Mouse (Mus musculus) forebrain, embryonic 11.5 days (tissue): ENCODE data around the gene Fam71b. TPM values are rescaled to one million over a fixed set of nuclear protein-coding genes. Genes with fewer than 3 reads are reported as not detected.

Source experiments
- ATAC-seq: fragments of 200-750 bp; cut with Nextera tagmentation; replicated peaks from 2 replicates; pipeline ENCODE4 v1.8.0; 2017; ENCODE audit warnings: moderate TSS enrichment; ENCODE audit not compliant: low FRiP score
- DNase-seq: peaks from one replicate; pipeline ENCODE4 v3.0.0-alpha.2; 2017; ENCODE audit warnings: low spot score
- H3K27ac ChIP-seq: fragments of 300-500 bp; sonication (generic); 2 replicates; pipeline ENCODE4 v1.5.1; 2014; ENCODE audit warnings: low read depth, low read length
- H3K27me3 ChIP-seq: fragments of 300-500 bp; sonication (generic); 2 replicates; pipeline ENCODE4 v1.6.1; 2014; ENCODE audit warnings: mild to moderate bottlenecking, low read length, mixed read lengths; ENCODE audit not compliant: control insufficient read depth, insufficient read depth
- H3K36me3 ChIP-seq: fragments of 300-500 bp; sonication (generic); 2 replicates; pipeline ENCODE4 v1.6.1; 2014; ENCODE audit warnings: mild to moderate bottlenecking, low read length, moderate library complexity, mixed read lengths; ENCODE audit not compliant: control insufficient read depth, insufficient read depth
- H3K4me1 ChIP-seq: fragments of 300-500 bp; sonication (generic); replicated peaks from 2 replicates; pipeline ENCODE4 v1.6.1; 2014; ENCODE audit warnings: low read length, mixed read lengths; ENCODE audit not compliant: control insufficient read depth, insufficient read depth
- H3K4me2 ChIP-seq: fragments of 300-500 bp; sonication (generic); 2 replicates; pipeline ENCODE4 v1.6.1; 2014; ENCODE audit warnings: low read depth, mild to moderate bottlenecking, low read length, moderate library complexity, mixed read lengths; ENCODE audit not compliant: severe bottlenecking
- H3K4me3 ChIP-seq: fragments of 300-500 bp; sonication (generic); 2 replicates; pipeline ENCODE4 v1.5.1; 2014; ENCODE audit warnings: low read depth, low read length
- H3K9ac ChIP-seq: fragments of 300-500 bp; sonication (generic); 2 replicates; pipeline ENCODE4 v1.6.1; 2014; ENCODE audit warnings: low read length
- H3K9me3 ChIP-seq: fragments of 300-500 bp; sonication (generic); 2 replicates; pipeline ENCODE4 v1.6.1; 2016; ENCODE audit warnings: low read length, mixed read lengths; ENCODE audit not compliant: control insufficient read depth
- WGBS: fragments of 180-500 bp; shearing (Covaris S2); extraction: QIAGEN DNeasy Blood & Tissue Kit; methylation state at CpG from one replicate; pipeline ENCODE4 v1.1.7; 2014; 5-methylcytosine and 5-hydroxymethylcytosine counted together
- polyA plus RNA-seq: library from polyadenylated mRNA; unstranded; fragments of >200 nt; fragmentation: Nextera tagmentation; extraction: Ambion mirVana; gene quantifications from 2 replicates; pipeline ENCODE4 v1.2.1, GENCODE M21; 2014

Fam71b gene
- polyA plus RNA-seq, 1 experiment from 2014 or later = not detected

- DNase-seq = peak; percentile 81
- Histone ChIP-seq H3K36me3 (no peaks in the 10 kb centered on the region), H3K4me3 (no peak overlapping the region), H3K27ac (no peak overlapping the region), H3K4me1 (no peaks in the 10 kb centered on the region), H3K4me2 (no peak overlapping the region), H3K9ac (no peak overlapping the region), H3K9me3 (no peaks in the 10 kb centered on the region), H3K27me3 (no peaks in the 10 kb centered on the region)
- ATAC-seq = peak; percentile 93
- WGBS = 34% methylated on average over 3 of the region's 3 CpGs
These were observed 34.8 kb downstream of the Fam71b start for GRCm38 (mm10) chr11:46431129-46431528.

GRCm38 (mm10) chr11:46435363-46435762 lies 39.0 kb downstream of the Fam71b start:
- H3K9me3 ChIP-seq = no peaks in the 10 kb centered on the region
- no peak overlapping the region for H3K27ac ChIP-seq
- H3K27me3 ChIP-seq = no peaks in the 10 kb centered on the region
- no peak overlapping the region for H3K4me3 ChIP-seq
- DNase-seq = no peak
- no peaks in the 10 kb centered on the region for H3K4me1 ChIP-seq
- no peak for ATAC-seq
- H3K4me2 ChIP-seq = no peak overlapping the region
- no peaks in the 10 kb centered on the region for H3K36me3 ChIP-seq
- H3K9ac ChIP-seq = no peak overlapping the region

GRCm38 (mm10) chr11:46436760-46437458 lies 40.5 kb downstream of the Fam71b start, which contains the start of gene Med7:
Gene Med7 (plus strand): TSS chr11:46436925.
- peak; percentile 95 for DNase-seq
- Histone ChIP-seq H3K27me3 (no peaks in the 10 kb centered on the region), H3K4me1 (no peaks in the 10 kb centered on the region), H3K4me2 (peak within 1 kb of the TSS; percentile 75), H3K4me3 (peak within 1 kb of the TSS; percentile 88), H3K27ac (peak within 1 kb of the TSS; percentile 77), H3K9me3 (no peaks in the 10 kb centered on the region), H3K9ac (peak within 1 kb of the TSS; percentile 93), H3K36me3 (no peaks in the 10 kb centered on the region)
- WGBS = under 1% methylated on average over 58 of the region's 59 CpGs
- ATAC-seq = peak; percentile 99

DNA sequence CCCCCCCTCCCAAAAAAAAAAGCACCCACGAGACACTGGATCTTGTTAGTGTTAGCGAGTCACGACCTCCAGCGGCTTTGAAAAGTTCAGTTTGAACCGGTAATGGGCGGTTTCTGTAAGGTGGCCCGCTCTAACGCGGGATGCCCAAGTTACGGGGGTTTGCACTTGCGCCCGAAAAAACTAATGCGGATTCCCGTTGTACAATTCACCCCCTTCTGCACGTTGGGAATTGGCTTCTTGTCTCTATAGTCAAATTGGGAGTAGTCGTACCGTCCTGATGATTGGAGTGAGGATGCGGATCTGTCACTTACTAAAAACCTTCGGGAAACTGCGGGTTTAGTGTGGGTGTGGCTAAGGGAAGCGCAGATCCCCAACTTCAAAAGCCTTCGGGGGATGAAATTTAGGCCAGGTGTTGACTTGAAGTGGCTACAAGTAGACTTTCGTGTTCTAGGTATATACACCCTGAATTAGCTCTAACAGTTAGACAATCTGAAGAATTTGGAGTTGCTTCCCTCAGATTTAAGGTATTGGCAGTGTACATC lies 41.2 kb downstream of the Fam71b start:
- DNase-seq (no peak), ATAC-seq (peak; percentile 1; the same call in 1 of the 2 replicates)
- H3K9me3 ChIP-seq = no peaks in the 10 kb centered on the region
- peak overlapping the region; percentile 75 for H3K4me2 ChIP-seq
- no peak overlapping the region for H3K27ac ChIP-seq
- WGBS = 3% methylated on average over 23 of the region's 23 CpGs
- peak overlapping the region; percentile 93 for H3K9ac ChIP-seq
- no peaks in the 10 kb centered on the region for H3K4me1 ChIP-seq
- no peaks in the 10 kb centered on the region for H3K36me3 ChIP-seq
- H3K4me3 ChIP-seq = peak overlapping the region; percentile 88
- no peaks in the 10 kb centered on the region for H3K27me3 ChIP-seq

DNA sequence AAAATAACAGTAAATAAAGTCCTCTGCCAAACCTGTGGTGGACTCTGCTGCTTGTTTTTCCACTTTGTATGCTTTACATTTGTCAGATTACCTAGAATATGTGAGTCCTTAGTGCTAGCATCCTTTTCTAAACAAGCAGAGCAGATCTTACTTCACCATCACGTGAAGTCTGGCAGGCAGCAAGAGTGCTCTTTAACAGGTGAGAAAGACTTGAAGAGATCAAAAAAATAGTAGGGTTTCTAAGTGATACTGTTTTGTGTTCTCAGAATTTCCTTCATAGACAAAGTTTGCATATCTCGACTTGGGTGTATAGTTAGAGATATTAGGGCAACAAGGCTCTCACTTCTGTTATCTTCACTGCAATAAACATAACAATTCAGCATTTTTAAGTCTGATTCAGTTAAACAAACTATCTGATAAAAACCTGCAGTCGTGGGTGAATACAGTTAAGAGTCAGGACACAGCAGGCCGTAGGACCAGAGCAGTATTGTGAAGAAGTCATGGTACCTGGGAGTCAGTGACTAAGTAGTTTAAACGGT lies 42.7 kb downstream of the Fam71b start:
- no peaks in the 10 kb centered on the region for H3K9me3 ChIP-seq
- H3K36me3 ChIP-seq = no peaks in the 10 kb centered on the region; the same call in 1 of the 2 replicates
- H3K4me1 ChIP-seq = no peaks in the 10 kb centered on the region
- H3K4me3 ChIP-seq = no peak overlapping the region
- no peak for DNase-seq
- no peak overlapping the region for H3K4me2 ChIP-seq
- H3K9ac ChIP-seq = no peak overlapping the region
- no peaks in the 10 kb centered on the region for H3K27me3 ChIP-seq
- ATAC-seq = no peak
- H3K27ac ChIP-seq = no peak overlapping the region
- WGBS = 93% methylated on average over 5 of the region's 5 CpGs

DNA sequence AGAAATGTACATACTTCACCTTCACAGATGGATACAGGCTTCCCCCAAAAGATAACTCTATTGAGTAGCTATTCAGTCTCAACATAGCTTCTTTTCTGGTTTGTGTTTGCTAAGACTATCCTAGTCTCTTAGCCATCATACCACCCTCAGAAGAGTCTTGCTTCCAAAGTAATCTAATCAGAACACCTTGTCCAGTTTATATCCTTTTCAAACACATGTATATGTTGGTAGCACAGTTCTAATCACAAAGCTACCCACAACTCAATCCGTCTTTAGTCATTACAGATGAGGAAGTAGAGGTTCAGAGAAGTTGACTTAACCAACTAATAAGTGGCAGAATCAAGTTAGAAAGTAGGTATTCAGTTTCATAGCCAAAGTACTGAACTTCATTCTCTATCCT lies 45.4 kb downstream of the Fam71b start:
- Histone ChIP-seq H3K9me3 (no peaks in the 10 kb centered on the region), H3K36me3 (no peaks in the 10 kb centered on the region; the same call in 1 of the 2 replicates), H3K4me3 (no peak overlapping the region), H3K27ac (no peak overlapping the region), H3K27me3 (no peaks in the 10 kb centered on the region), H3K9ac (no peak overlapping the region), H3K4me2 (no peak overlapping the region), H3K4me1 (no peaks in the 10 kb centered on the region)
- ATAC-seq (no peak), DNase-seq (no peak)
- WGBS = 91% methylated on average over 1 of the region's 1 CpGs

GRCm38 (mm10) chr11:46443152-46443551 lies 46.8 kb downstream of the Fam71b start:
- Histone ChIP-seq H3K36me3 (no peaks in the 10 kb centered on the region; the same call in 1 of the 2 replicates), H3K27ac (no peak overlapping the region), H3K4me2 (no peak overlapping the region), H3K9ac (no peak overlapping the region), H3K4me1 (no peaks in the 10 kb centered on the region), H3K27me3 (no peaks in the 10 kb centered on the region), H3K9me3 (no peaks in the 10 kb centered on the region), H3K4me3 (no peak overlapping the region)
- DNase-seq (no peak), ATAC-seq (no peak)
- 88% methylated on average over 1 of the region's 1 CpGs for whole genome bisulfite sequencing

- Histone ChIP-seq H3K27me3 (no peaks in the 10 kb centered on the region), H3K4me3 (no peak overlapping the region), H3K9ac (no peak overlapping the region), H3K36me3 (no peaks in the 10 kb centered on the region; the same call in 1 of the 2 replicates), H3K9me3 (no peaks in the 10 kb centered on the region), H3K4me2 (no peak overlapping the region), H3K27ac (no peak overlapping the region), H3K4me1 (no peaks in the 10 kb centered on the region)
- DNase-seq (no peak), ATAC-seq (no peak)
- WGBS = 93% methylated on average over 5 of the region's 5 CpGs
These were observed 47.6 kb downstream of the Fam71b start for GRCm38 (mm10) chr11:46443979-46444378.
